Mouse (Mus musculus): ENCODE measurements around the gene Tango6. TPM values are rescaled to one million over a fixed set of nuclear protein-coding genes. Genes with fewer than 3 reads are reported as not detected.

The Tango6 gene
- total and polyA plus RNA-seq, 3 experiments, result 2.9 to 6.4 (median 4.5) TPM

DNA sequence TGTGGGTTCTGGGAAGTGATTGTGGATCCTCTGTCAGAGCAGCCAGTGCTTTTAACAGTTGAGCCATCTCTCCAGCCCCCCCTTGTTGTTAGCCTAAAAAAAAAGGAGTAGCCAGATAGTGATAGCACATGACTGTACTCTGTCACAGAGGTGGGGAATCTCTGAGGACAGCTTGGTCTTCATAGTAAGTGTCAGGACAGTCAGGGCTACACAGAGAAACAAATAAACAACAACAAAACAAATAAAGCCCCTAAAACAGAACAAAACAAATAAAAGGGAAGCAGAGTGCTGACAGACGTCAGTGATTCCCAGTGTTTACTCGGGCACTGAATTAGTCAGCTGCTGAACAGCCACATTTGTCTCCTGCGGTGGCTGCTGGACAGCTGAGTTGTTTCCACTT, 70.6 kb downstream of the Tango6 start:
- Histone ChIP-seq H3K36me3 (replicated peaks in 1 of 2; ENCODE audit: control insufficient read depth in 1 of 2, insufficient read depth in 1 of 2, low read length in 1 of 2) (peaks cover 0 to 17% of the 10 kb centered on the region in 2 experiments), H3K4me1 (ENCODE audit: control insufficient read depth in 1 of 2, insufficient read depth in 2 of 2) (peaks cover 0 to 6% of the 10 kb centered on the region in 2 experiments; a peak in 2 of 4 replicates), H3K27me3 (replicated peaks) (no peaks in the 10 kb centered on the region), H3K79me2 (replicated peaks; ENCODE audit: control insufficient read depth, extremely low read depth, insufficient read depth, poor library complexity, severe bottlenecking) (no peaks in the 10 kb centered on the region), H3K9ac (ENCODE audit: insufficient read depth, low read depth) (no peak overlapping the region), H3K4me3 (replicated peaks in 1 of 3; ENCODE audit: low read depth in 2 of 3, low read length in 2 of 3, poor library complexity in 1 of 3) (no peak overlapping the region), H3K9me3 (replicated peaks; ENCODE audit: low read length) (no peaks in the 10 kb centered on the region), H3K4me2 (ENCODE audit: insufficient read depth, low read depth, poor library complexity, severe bottlenecking) (no peak overlapping the region), H3K27ac (ENCODE audit: insufficient read depth, low read depth) (no peak overlapping the region)
- DNase-seq (ENCODE audit: extremely low read depth), result no peak
- in situ Hi-C loops (cut with MboI; ENCODE audit: low pct_ligation_motif_present, low pct_unique_long_range_greater_than_20kb, low sequenced_read_pairs) (no loop called here), dilution Hi-C loops (cut with MboI; ENCODE audit: extremely low pct_ligation_motif_present, extremely low pct_unique_long_range_greater_than_20kb, low sequenced_read_pairs) (no loop called here)
- TF ChIP-seq MEF2A (IDR thresholded peaks at IDR 0.05; ENCODE audit: borderline replicate concordance, low read depth, low read length), result no peak

DNA sequence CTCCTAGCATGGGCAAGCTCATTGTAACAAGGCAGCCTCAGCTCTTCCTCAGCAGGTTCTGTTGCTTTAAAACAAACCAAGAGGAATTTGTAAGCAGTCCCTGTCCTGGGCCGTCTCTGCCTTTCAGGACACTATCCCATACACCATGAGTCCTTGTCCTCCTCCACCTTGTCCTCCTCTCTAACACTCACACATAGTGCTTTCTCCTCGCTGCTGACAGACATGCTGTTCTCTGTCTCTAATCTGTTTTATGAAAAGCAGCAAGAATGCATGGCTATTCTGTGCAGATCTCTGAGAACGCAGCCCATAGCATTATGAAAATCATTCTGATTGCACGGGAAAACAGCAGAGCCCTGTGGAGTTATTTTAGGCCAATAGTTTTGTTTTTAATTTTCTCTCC, 78.4 kb downstream of the Tango6 start:
- peaks cover 5 to 34% of the 10 kb centered on the region in 2 experiments for H3K4me1 ChIP-seq (ENCODE audit: control insufficient read depth in 1 of 2, insufficient read depth in 2 of 2)
- TF ChIP-seq MAX (IDR thresholded peaks at IDR 0.05; ENCODE audit: low read length) (no peak), MEF2A (IDR thresholded peaks at IDR 0.05; ENCODE audit: borderline replicate concordance, low read depth, low read length) (0 out of 2 replicates have a peak, but pooled peaks have one; percentile 24)
- H3K4me2 ChIP-seq (ENCODE audit: insufficient read depth, low read depth, poor library complexity, severe bottlenecking), result no peak overlapping the region
- dilution Hi-C loops (cut with MboI; ENCODE audit: extremely low pct_ligation_motif_present, extremely low pct_unique_long_range_greater_than_20kb, low sequenced_read_pairs), result no loop called here
- DNase-seq (ENCODE audit: extremely low read depth), result no peak
- H3K79me2 ChIP-seq (replicated peaks; ENCODE audit: control insufficient read depth, extremely low read depth, insufficient read depth, poor library complexity, severe bottlenecking), result no peaks in the 10 kb centered on the region
- no peaks in the 10 kb centered on the region for H3K27me3 ChIP-seq (replicated peaks)
- H3K4me3 ChIP-seq (replicated peaks in 1 of 3; ENCODE audit: low read depth in 2 of 3, low read length in 2 of 3, poor library complexity in 1 of 3), result no peak overlapping the region
- no peak overlapping the region for H3K9ac ChIP-seq (ENCODE audit: insufficient read depth, low read depth)
- H3K9me3 ChIP-seq (replicated peaks; ENCODE audit: low read length), result no peaks in the 10 kb centered on the region
- in situ Hi-C loops (cut with MboI; ENCODE audit: low pct_ligation_motif_present, low pct_unique_long_range_greater_than_20kb, low sequenced_read_pairs), result no loop called here
- H3K27ac ChIP-seq (ENCODE audit: insufficient read depth, low read depth), result no peak overlapping the region
- peaks cover 0 to 5% of the 10 kb centered on the region in 2 experiments for H3K36me3 ChIP-seq (replicated peaks in 1 of 2; ENCODE audit: control insufficient read depth in 1 of 2, insufficient read depth in 1 of 2, low read length in 1 of 2)

DNA sequence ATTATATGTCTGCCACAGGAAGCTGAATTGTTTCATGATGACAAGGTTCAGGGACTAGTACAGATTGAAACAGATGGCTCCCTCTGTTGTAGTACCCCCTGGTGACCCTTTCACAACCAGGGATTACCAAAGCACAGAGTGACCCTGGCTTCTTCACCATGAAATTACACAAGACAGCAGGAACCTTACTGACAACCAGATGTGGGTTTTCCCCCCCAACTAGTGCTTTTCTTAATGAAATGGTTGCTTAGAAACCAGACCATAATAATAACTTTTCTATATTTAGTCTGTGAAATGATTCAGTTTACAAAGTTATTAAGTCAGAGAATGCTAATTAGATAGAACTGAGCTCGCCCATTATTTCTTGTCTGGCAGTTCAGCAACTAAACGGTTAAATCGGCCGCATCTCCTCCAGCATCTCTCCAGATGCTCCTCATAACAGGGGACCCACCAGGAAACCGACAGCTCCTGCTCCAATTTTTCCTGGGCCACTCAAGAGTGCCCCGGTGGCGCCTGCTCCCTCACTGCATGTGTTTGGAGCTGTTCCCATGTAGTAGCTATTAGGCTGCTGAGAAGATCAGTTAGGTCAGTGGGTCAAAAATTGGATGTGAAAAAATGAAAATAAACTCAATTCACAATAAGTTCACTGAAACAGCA, 79.1 kb downstream of the Tango6 start:
- no peaks in the 10 kb centered on the region for H3K9me3 ChIP-seq (replicated peaks; ENCODE audit: low read length)
- no peak overlapping the region for H3K4me3 ChIP-seq (replicated peaks in 1 of 3; ENCODE audit: low read depth in 2 of 3, low read length in 2 of 3, poor library complexity in 1 of 3)
- peaks cover 0 to 5% of the 10 kb centered on the region in 2 experiments for H3K36me3 ChIP-seq (replicated peaks in 1 of 2; ENCODE audit: control insufficient read depth in 1 of 2, insufficient read depth in 1 of 2, low read length in 1 of 2)
- no peak overlapping the region for H3K27ac ChIP-seq (ENCODE audit: insufficient read depth, low read depth)
- H3K4me1 ChIP-seq (ENCODE audit: control insufficient read depth in 1 of 2, insufficient read depth in 2 of 2), result peaks cover 5 to 34% of the 10 kb centered on the region in 2 experiments
- DNase-seq (ENCODE audit: extremely low read depth), result peak; percentile 58
- H3K9ac ChIP-seq (ENCODE audit: insufficient read depth, low read depth), result no peak overlapping the region
- peak overlapping the region; percentile 36; the same call in 1 of the 2 replicates for H3K4me2 ChIP-seq (ENCODE audit: insufficient read depth, low read depth, poor library complexity, severe bottlenecking)
- in situ Hi-C loops (cut with MboI; ENCODE audit: low pct_ligation_motif_present, low pct_unique_long_range_greater_than_20kb, low sequenced_read_pairs) (no loop called here), dilution Hi-C loops (cut with MboI; ENCODE audit: extremely low pct_ligation_motif_present, extremely low pct_unique_long_range_greater_than_20kb, low sequenced_read_pairs) (no loop called here)
- H3K27me3 ChIP-seq (replicated peaks), result no peaks in the 10 kb centered on the region
- H3K79me2 ChIP-seq (replicated peaks; ENCODE audit: control insufficient read depth, extremely low read depth, insufficient read depth, poor library complexity, severe bottlenecking), result no peaks in the 10 kb centered on the region
- no peak for TF ChIP-seq RCOR1 (conservative IDR thresholded peaks at IDR 0.05; ENCODE audit: low read depth, low read length)
- no peak for TF ChIP-seq MYC (IDR thresholded peaks at IDR 0.05; ENCODE audit: low read depth, low read length)
- no peak; the same call in 1 of the 2 replicates for TF ChIP-seq ZNF384 (IDR thresholded peaks at IDR 0.05; ENCODE audit: low read depth, low read length)
- no peak for TF ChIP-seq TCF12 (IDR thresholded peaks at IDR 0.05; ENCODE audit: low read depth, low read length)
- TF ChIP-seq BHLHE40 (IDR thresholded peaks at IDR 0.05; ENCODE audit: low read depth, low read length), result no peak
- no peak for TF ChIP-seq GABPA (IDR thresholded peaks at IDR 0.05; ENCODE audit: insufficient replicate concordance, low read depth, low read length)
- TF ChIP-seq HCFC1 (IDR thresholded peaks at IDR 0.05; ENCODE audit: low read depth, low read length), result no peak
- TF ChIP-seq EP300 (IDR thresholded peaks at IDR 0.05; ENCODE audit: low read length), result no peak
- TF ChIP-seq MXI1 (IDR thresholded peaks at IDR 0.05; ENCODE audit: low read depth, low read length), result no peak
- TF ChIP-seq SIN3A (IDR thresholded peaks at IDR 0.05; ENCODE audit: low read length), result no peak
- TF ChIP-seq ZMIZ1 (IDR thresholded peaks at IDR 0.05; ENCODE audit: low read depth, low read length), result no peak
- TF ChIP-seq NELFE (IDR thresholded peaks at IDR 0.05; ENCODE audit: low read depth, low read length), result no peak
- TF ChIP-seq MEF2A (IDR thresholded peaks at IDR 0.05; ENCODE audit: borderline replicate concordance, low read depth, low read length), result no peak
- no peak for TF ChIP-seq CHD2 (IDR thresholded peaks at IDR 0.05; ENCODE audit: low read length)
- no peak for TF ChIP-seq KAT2A (IDR thresholded peaks at IDR 0.05; ENCODE audit: insufficient replicate concordance, low read length)
- TF ChIP-seq SMC3 (IDR thresholded peaks at IDR 0.05; ENCODE audit: low read depth, low read length), result no peak
- no peak for TF ChIP-seq MAX (IDR thresholded peaks at IDR 0.05; ENCODE audit: low read length)

Data from CH12.LX (cell line).